Mouse (Mus musculus): ENCODE results near the gene Rps6kc1.
A peak's percentile ranks its signal among the peaks of the same experiment; 100 is the strongest.

The Rps6kc1 gene

GRCm38 (mm10) chr1:190901082-190901481 lies 10.5 kb downstream of the Rps6kc1 start:
- no peak for DNase-seq (ENCODE audit: low read depth, low spot score)

- DNase-seq (ENCODE audit: low read depth, low spot score) = peak; percentile 26
Measured at GRCm38 (mm10) chr1:190898899-190899575, 12.5 kb downstream of the Rps6kc1 start.

GRCm38 (mm10) chr1:190898186-190898585 lies 13.4 kb downstream of the Rps6kc1 start:
- no peak for DNase-seq (ENCODE audit: low read depth, low spot score)

GRCm38 (mm10) chr1:190893559-190894167 lies 17.9 kb downstream of the Rps6kc1 start:
- DNase-seq (ENCODE audit: low read depth, low spot score) = no peak

GRCm38 (mm10) chr1:190888646-190889045 lies 22.9 kb downstream of the Rps6kc1 start:
- DNase-seq (ENCODE audit: low read depth, low spot score) = no peak

- DNase-seq (ENCODE audit: low read depth, low spot score) = no peak
Measured at GRCm38 (mm10) chr1:190888031-190888430, 23.5 kb downstream of the Rps6kc1 start.

GRCm38 (mm10) chr1:190886014-190886413 lies 25.6 kb downstream of the Rps6kc1 start:
- no peak for DNase-seq (ENCODE audit: low read depth, low spot score)

GRCm38 (mm10) chr1:190881422-190881821 lies 30.1 kb downstream of the Rps6kc1 start:
- DNase-seq (ENCODE audit: low read depth, low spot score) = peak; percentile 54

GRCm38 (mm10) chr1:190880638-190881037 lies 30.9 kb downstream of the Rps6kc1 start:
- DNase-seq (ENCODE audit: low read depth, low spot score) = no peak

GRCm38 (mm10) chr1:190875751-190876150 lies 35.8 kb downstream of the Rps6kc1 start:
- DNase-seq (ENCODE audit: low read depth, low spot score) = no peak

- no peak for DNase-seq (ENCODE audit: low read depth, low spot score)
Measured at GRCm38 (mm10) chr1:190875089-190875488, 36.5 kb downstream of the Rps6kc1 start.

GRCm38 (mm10) chr1:190871068-190871467 lies 40.5 kb downstream of the Rps6kc1 start:
- DNase-seq (ENCODE audit: low read depth, low spot score) = no peak

GRCm38 (mm10) chr1:190869996-190870395 lies 41.6 kb downstream of the Rps6kc1 start:
- no peak for DNase-seq (ENCODE audit: low read depth, low spot score)

- DNase-seq (ENCODE audit: low read depth, low spot score) = no peak
Measured at GRCm38 (mm10) chr1:190868790-190869189, 42.8 kb downstream of the Rps6kc1 start.

GRCm38 (mm10) chr1:190861626-190862025 lies 49.9 kb downstream of the Rps6kc1 start:
- no peak for DNase-seq (ENCODE audit: low read depth, low spot score)

- peak; percentile 10 for DNase-seq (ENCODE audit: low read depth, low spot score)
Measured at GRCm38 (mm10) chr1:190854465-190854864, 57.1 kb downstream of the Rps6kc1 start.

GRCm38 (mm10) chr1:190849162-190849865 lies 62.3 kb downstream of the Rps6kc1 start:
- DNase-seq (ENCODE audit: low read depth, low spot score) = no peak

- DNase-seq (ENCODE audit: low read depth, low spot score) = no peak
Measured at GRCm38 (mm10) chr1:190848676-190849075, 62.9 kb downstream of the Rps6kc1 start.

GRCm38 (mm10) chr1:190846956-190847355 lies 64.6 kb downstream of the Rps6kc1 start:
- no peak for DNase-seq (ENCODE audit: low read depth, low spot score)

GRCm38 (mm10) chr1:190846074-190846730 lies 65.4 kb downstream of the Rps6kc1 start:
- no peak for DNase-seq (ENCODE audit: low read depth, low spot score)

- DNase-seq (ENCODE audit: low read depth, low spot score) = no peak
Measured at GRCm38 (mm10) chr1:190845419-190845818, 66.2 kb downstream of the Rps6kc1 start.

- DNase-seq (ENCODE audit: low read depth, low spot score) = no peak
Measured at GRCm38 (mm10) chr1:190844356-190844755, 67.2 kb downstream of the Rps6kc1 start.
